Mouse (Mus musculus): ENCODE measurements around the gene Lrrc56. TPM values are rescaled to one million over a fixed set of nuclear protein-coding genes. Genes with fewer than 3 reads are reported as not detected.
A peak's percentile ranks its signal among the peaks of the same experiment; 100 is the strongest.

Lrrc56 gene
- polyA plus RNA-seq, 1 experiment from 2014 or later: 12.6 TPM

- ATAC-seq: no peak
Measured at GRCm38 (mm10) chr7:141256159-141256558, 62.2 kb downstream of the Lrrc56 start.

More at GRCm38 (mm10) chr7:141256159-141256558, 62.2 kb downstream of the Lrrc56 start:
- peaks cover 95% of the 10 kb centered on the region for H3K36me3 ChIP-seq (ENCODE audit: poor library complexity, severe bottlenecking)
- no peak overlapping the region for H3K4me3 ChIP-seq
- no peak overlapping the region for H3K27ac ChIP-seq
- 94% methylated on average over 10 of the region's 10 CpGs for WGBS
- no peak overlapping the region for H3K4me2 ChIP-seq
- no peak overlapping the region for H3K9ac ChIP-seq
- no peaks in the 10 kb centered on the region for H3K4me1 ChIP-seq
- no peaks in the 10 kb centered on the region for H3K9me3 ChIP-seq (replicated peaks)
- no peaks in the 10 kb centered on the region for H3K27me3 ChIP-seq

MicroRNAs within 50 kb of the gene (microRNA counts, 519-probe panel; counts per million panel counts)
- microRNA mmu-miR-210: 4,247 counts per million, percentile 81 among the panel's probes with 10 or more counts

Small RNAs within 50 kb of the gene (microRNA-seq; reads per million reads assigned to microRNA genes)
- 522 reads per million, percentile 71 among the genes with 10 or more reads in this experiment for gene Mir210

Other genes starting within 250 kb of the Lrrc56 start
- 0.45 and 0.64 TPM in 2 replicates for gene Ifitm5, start 243.9 kb upstream of the Lrrc56 start, polyA plus RNA-seq (2015; fragmentation: Nextera tagmentation; extraction: Ambion mirVana)
- gene Gm45717, start 238.2 kb upstream of the Lrrc56 start, polyA plus RNA-seq (2015; fragmentation: Nextera tagmentation; extraction: Ambion mirVana): not detected in 2 replicates
- gene Ifitm2, start 238.2 kb upstream of the Lrrc56 start, polyA plus RNA-seq (2015; fragmentation: Nextera tagmentation; extraction: Ambion mirVana): 147 and 153 TPM in 2 replicates
- 2.7 and 4.8 TPM in 2 replicates for gene Ifitm1, start 226.9 kb upstream of the Lrrc56 start, polyA plus RNA-seq (2015; fragmentation: Nextera tagmentation; extraction: Ambion mirVana)
- 12.7 and 18.1 TPM in 2 replicates for gene Ifitm3, start 183.4 kb upstream of the Lrrc56 start, polyA plus RNA-seq (2015; fragmentation: Nextera tagmentation; extraction: Ambion mirVana)
- gene Ifitm6, start 176.2 kb upstream of the Lrrc56 start, polyA plus RNA-seq (2015; fragmentation: Nextera tagmentation; extraction: Ambion mirVana): not detected in 2 replicates
- gene Gm17387, start 165.0 kb upstream of the Lrrc56 start, polyA plus RNA-seq (2015; fragmentation: Nextera tagmentation; extraction: Ambion mirVana): not detected in 2 replicates
- 33.0 and 34.7 TPM in 2 replicates for gene B4galnt4, start 133.1 kb upstream of the Lrrc56 start, polyA plus RNA-seq (2015; fragmentation: Nextera tagmentation; extraction: Ambion mirVana)
- gene Pkp3, start 115.9 kb upstream of the Lrrc56 start, polyA plus RNA-seq (2015; fragmentation: Nextera tagmentation; extraction: Ambion mirVana): 0.25 TPM in 1 of 2 replicates, not detected in the other
- gene Sigirr, start 93.6 kb upstream of the Lrrc56 start, polyA plus RNA-seq (2015; fragmentation: Nextera tagmentation; extraction: Ambion mirVana): 1.5 and 1.7 TPM in 2 replicates
- 0.13 TPM in 1 of 2 replicates, not detected in the other for gene Ano9, start 76.4 kb upstream of the Lrrc56 start, polyA plus RNA-seq (2015; fragmentation: Nextera tagmentation; extraction: Ambion mirVana)
- gene Ptdss2, start 71.8 kb upstream of the Lrrc56 start, polyA plus RNA-seq (2015; fragmentation: Nextera tagmentation; extraction: Ambion mirVana): 61.1 and 69.5 TPM in 2 replicates
- 40.7 and 45.2 TPM in 2 replicates for gene Rnh1, start 21.3 kb upstream of the Lrrc56 start, polyA plus RNA-seq (2015; fragmentation: Nextera tagmentation; extraction: Ambion mirVana)
- 67.2 and 73.9 TPM in 2 replicates for gene Hras, start 152 bp upstream of the Lrrc56 start, polyA plus RNA-seq (2015; fragmentation: Nextera tagmentation; extraction: Ambion mirVana)
- 2.1 and 2.3 TPM in 2 replicates for gene Lmntd2, start 19.9 kb downstream of the Lrrc56 start, polyA plus RNA-seq (2015; fragmentation: Nextera tagmentation; extraction: Ambion mirVana)
- gene Rassf7, start 21.7 kb downstream of the Lrrc56 start, polyA plus RNA-seq (2015; fragmentation: Nextera tagmentation; extraction: Ambion mirVana): 29.4 and 33.8 TPM in 2 replicates
- gene Phrf1, start 34.6 kb downstream of the Lrrc56 start, polyA plus RNA-seq (2015; fragmentation: Nextera tagmentation; extraction: Ambion mirVana): 82.4 and 91.3 TPM in 2 replicates
- 1.0 and 1.1 TPM in 2 replicates for gene Irf7, start 72.3 kb downstream of the Lrrc56 start, polyA plus RNA-seq (2015; fragmentation: Nextera tagmentation; extraction: Ambion mirVana)
- not detected in 2 replicates for gene Cdhr5, start 82.6 kb downstream of the Lrrc56 start, polyA plus RNA-seq (2015; fragmentation: Nextera tagmentation; extraction: Ambion mirVana)
- 0.60 and 0.62 TPM in 2 replicates for gene Sct, start 85.0 kb downstream of the Lrrc56 start, polyA plus RNA-seq (2015; fragmentation: Nextera tagmentation; extraction: Ambion mirVana)
- gene Drd4, start 97.8 kb downstream of the Lrrc56 start, polyA plus RNA-seq (2015; fragmentation: Nextera tagmentation; extraction: Ambion mirVana): 0.55 and 0.70 TPM in 2 replicates
- gene Deaf1, start 133.5 kb downstream of the Lrrc56 start, polyA plus RNA-seq (2015; fragmentation: Nextera tagmentation; extraction: Ambion mirVana): 88.1 and 105 TPM in 2 replicates
- 61.3 and 66.0 TPM in 2 replicates for gene Tmem80, start 133.6 kb downstream of the Lrrc56 start, polyA plus RNA-seq (2015; fragmentation: Nextera tagmentation; extraction: Ambion mirVana)
- gene Eps8l2, start 144.7 kb downstream of the Lrrc56 start, polyA plus RNA-seq (2015; fragmentation: Nextera tagmentation; extraction: Ambion mirVana): 0.43 and 0.64 TPM in 2 replicates
- gene Taldo1, start 198.0 kb downstream of the Lrrc56 start, polyA plus RNA-seq (2015; fragmentation: Nextera tagmentation; extraction: Ambion mirVana): 386 and 415 TPM in 2 replicates
- gene Gatd1, start 220.0 kb downstream of the Lrrc56 start, polyA plus RNA-seq (2015; fragmentation: Nextera tagmentation; extraction: Ambion mirVana): 53.2 and 55.6 TPM in 2 replicates
- 27.3 and 27.5 TPM in 2 replicates for gene Cend1, start 235.3 kb downstream of the Lrrc56 start, polyA plus RNA-seq (2015; fragmentation: Nextera tagmentation; extraction: Ambion mirVana)
- gene Slc25a22, start 243.7 kb downstream of the Lrrc56 start, polyA plus RNA-seq (2015; fragmentation: Nextera tagmentation; extraction: Ambion mirVana): 58.2 and 65.1 TPM in 2 replicates
- gene Pidd1, start 249.9 kb downstream of the Lrrc56 start, polyA plus RNA-seq (2015; fragmentation: Nextera tagmentation; extraction: Ambion mirVana): 10.9 and 13.4 TPM in 2 replicates